Mouse (Mus musculus): Measurements from ENCODE around the gene Prkce. TPM values are rescaled to one million over a fixed set of nuclear protein-coding genes. Genes with fewer than 3 reads are reported as not detected.

The Prkce gene
- polyA plus RNA-seq, 1 experiment from 2014 or later: 11.0 TPM

DNA sequence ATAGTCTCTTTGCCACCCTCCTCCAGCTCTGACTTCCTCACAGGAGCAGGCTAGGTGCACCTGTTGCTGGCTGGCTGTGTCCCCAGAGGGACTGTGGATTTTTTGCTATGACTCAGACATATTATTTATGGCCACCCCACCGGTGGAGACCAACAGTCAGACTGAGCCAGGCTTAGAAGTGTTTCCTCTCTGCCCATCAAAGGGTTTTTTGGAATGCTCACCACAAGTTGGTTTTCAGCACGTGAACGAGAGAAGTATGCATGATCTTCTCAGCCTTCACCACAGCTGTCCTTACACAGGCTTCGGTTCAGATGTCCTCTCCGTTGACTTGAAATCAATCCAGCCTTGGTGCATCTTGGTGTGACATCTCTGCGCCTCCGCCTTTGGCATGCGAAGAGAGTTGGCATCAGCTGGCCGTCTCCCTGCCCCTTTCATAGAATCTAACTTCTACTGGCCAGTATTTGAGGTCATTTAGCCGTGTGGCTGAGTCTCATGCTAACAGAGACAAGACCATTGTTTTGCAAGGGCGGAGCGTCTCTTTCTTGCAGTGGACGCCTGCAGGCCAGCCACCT is 42.2 kb downstream of the Prkce start:
- Histone ChIP-seq H3K27ac (no peak overlapping the region), H3K9me3 (replicated peaks) (no peaks in the 10 kb centered on the region), H3K4me2 (replicated peaks) (no peak overlapping the region), H3K36me3 (no peaks in the 10 kb centered on the region), H3K9ac (no peak overlapping the region), H3K27me3 (no peaks in the 10 kb centered on the region), H3K4me3 (no peak overlapping the region), H3K4me1 (no peaks in the 10 kb centered on the region)
- WGBS: 89% methylated on average over 13 of the region's 13 CpGs
- no peak for ATAC-seq (ENCODE audit: low FRiP score)

DNA sequence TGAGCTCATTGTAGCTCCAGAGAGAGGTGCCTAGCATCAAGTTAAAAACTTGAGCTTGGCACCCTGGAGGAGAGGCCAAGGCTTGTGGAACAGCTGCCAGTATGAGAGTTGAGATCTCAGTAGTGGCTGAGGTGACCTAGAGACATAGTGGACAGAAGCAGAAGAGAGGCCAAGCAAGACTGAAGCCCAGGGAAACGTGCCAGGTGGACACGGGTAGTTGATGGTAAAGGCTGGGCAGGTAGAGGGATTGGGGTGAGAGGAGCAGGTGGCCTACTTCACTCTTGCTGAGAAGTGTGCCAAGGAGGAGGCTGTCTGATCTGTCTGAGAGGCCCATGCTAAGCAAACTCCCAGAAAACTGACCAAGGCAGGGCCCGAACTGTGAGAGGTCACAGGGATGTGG is 44.6 kb downstream of the Prkce start:
- WGBS: 91% methylated on average over 3 of the region's 3 CpGs
- H3K4me2 ChIP-seq (replicated peaks): no peak overlapping the region
- no peak overlapping the region for H3K9ac ChIP-seq
- no peaks in the 10 kb centered on the region for H3K9me3 ChIP-seq (replicated peaks)
- H3K4me1 ChIP-seq: no peaks in the 10 kb centered on the region
- no peaks in the 10 kb centered on the region for H3K36me3 ChIP-seq
- no peak overlapping the region for H3K4me3 ChIP-seq
- H3K27ac ChIP-seq: no peak overlapping the region
- H3K27me3 ChIP-seq: no peaks in the 10 kb centered on the region
- ATAC-seq (ENCODE audit: low FRiP score): no peak

DNA sequence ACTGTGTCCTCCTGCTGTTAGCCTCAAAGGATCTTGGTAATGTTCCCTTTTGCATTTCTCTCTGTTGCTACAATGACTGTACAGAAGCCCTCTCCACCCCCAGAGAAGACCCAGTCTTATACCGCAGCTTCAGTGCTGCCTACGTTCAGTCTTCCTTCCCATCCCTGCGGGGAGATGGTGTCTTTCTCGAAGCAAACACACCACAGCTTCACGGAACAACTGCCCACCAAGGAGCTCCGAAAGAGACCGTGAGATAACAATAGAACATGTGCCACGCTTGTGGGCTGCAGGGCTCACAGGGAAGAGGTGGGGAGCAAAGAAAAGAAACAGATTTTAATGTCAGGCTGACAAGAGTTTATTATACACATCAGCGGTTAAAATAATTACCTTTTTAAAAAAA is 46.7 kb downstream of the Prkce start:
- no peak overlapping the region for H3K4me2 ChIP-seq (replicated peaks)
- no peak overlapping the region for H3K4me3 ChIP-seq
- H3K9me3 ChIP-seq (replicated peaks): no peaks in the 10 kb centered on the region
- H3K27me3 ChIP-seq: no peaks in the 10 kb centered on the region
- no peaks in the 10 kb centered on the region for H3K4me1 ChIP-seq
- no peaks in the 10 kb centered on the region for H3K36me3 ChIP-seq
- H3K9ac ChIP-seq: no peak overlapping the region
- 47% methylated on average over 9 of the region's 9 CpGs for WGBS
- no peak for ATAC-seq (ENCODE audit: low FRiP score)
- no peak overlapping the region for H3K27ac ChIP-seq

DNA sequence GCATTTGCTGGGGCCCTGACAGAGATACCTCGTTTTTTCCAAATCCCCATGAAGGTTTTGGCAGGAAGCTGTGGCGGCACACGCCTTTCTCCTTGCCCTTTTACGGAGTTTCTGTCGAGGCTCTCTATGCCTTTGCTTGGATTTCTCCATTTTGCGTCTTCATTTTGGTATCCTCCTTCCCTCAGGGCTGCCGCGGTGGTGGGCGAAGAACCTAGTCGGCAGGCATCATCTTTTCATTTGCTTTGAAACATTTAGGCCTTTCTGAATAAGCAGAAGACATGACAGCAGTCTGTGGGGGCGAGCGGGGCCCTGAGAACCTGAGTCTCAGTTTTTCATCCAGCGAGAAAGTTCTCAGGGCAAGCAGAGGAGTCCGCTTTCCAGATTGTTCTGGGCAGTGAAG is 47.2 kb downstream of the Prkce start:
- Histone ChIP-seq H3K27me3 (no peaks in the 10 kb centered on the region), H3K27ac (no peak overlapping the region), H3K9ac (no peak overlapping the region), H3K9me3 (replicated peaks) (no peaks in the 10 kb centered on the region), H3K4me1 (no peaks in the 10 kb centered on the region), H3K36me3 (no peaks in the 10 kb centered on the region), H3K4me3 (no peak overlapping the region), H3K4me2 (replicated peaks) (no peak overlapping the region)
- 89% methylated on average over 14 of the region's 14 CpGs for WGBS
- no peak for ATAC-seq (ENCODE audit: low FRiP score)

DNA sequence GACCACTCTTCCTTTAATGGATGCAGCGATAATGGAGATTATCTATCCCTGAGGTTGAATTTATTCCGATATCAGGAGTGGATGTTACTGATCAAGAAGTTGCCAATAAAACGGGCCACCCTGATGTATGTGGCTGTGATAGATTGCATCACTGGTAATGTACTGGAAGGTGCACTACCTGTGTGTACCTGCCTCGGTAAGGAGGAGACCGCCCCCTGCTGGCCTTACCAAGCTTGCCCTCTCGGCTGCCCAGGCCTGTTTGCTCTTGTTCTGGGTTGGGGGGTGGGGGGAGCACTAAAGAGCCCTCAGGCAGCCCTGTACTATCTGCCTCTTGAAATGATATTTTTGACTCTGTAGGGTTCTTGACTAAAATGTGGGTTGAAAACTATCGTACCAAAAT is 48.2 kb downstream of the Prkce start:
- 84% methylated on average over 7 of the region's 7 CpGs for WGBS
- no peak overlapping the region for H3K4me3 ChIP-seq
- no peak for ATAC-seq (ENCODE audit: low FRiP score)
- H3K4me2 ChIP-seq (replicated peaks): no peak overlapping the region
- H3K9ac ChIP-seq: no peak overlapping the region
- H3K9me3 ChIP-seq (replicated peaks): no peaks in the 10 kb centered on the region
- no peaks in the 10 kb centered on the region for H3K27me3 ChIP-seq
- no peaks in the 10 kb centered on the region for H3K4me1 ChIP-seq
- H3K27ac ChIP-seq: no peak overlapping the region
- no peaks in the 10 kb centered on the region for H3K36me3 ChIP-seq

DNA sequence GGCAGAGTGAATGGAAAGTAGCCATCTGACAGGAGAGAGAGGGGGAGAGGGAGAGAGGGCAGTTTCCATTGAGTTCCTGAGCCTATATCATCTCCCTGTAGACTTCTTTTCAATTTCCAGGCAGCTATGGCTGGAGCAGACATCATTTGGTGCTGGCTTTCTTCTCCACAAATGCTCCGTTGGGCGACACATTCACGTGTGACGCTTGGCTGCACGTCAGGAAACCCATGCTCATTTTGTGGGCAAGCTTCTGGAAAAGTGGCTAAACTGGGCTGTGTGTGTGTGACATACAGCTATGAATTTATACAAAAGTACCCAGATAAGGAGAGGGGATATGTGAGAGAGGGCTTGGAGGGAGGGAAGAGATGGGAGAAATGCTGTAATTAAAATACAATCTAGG is 49.9 kb downstream of the Prkce start:
- Histone ChIP-seq H3K36me3 (no peaks in the 10 kb centered on the region), H3K9me3 (replicated peaks) (no peaks in the 10 kb centered on the region), H3K4me1 (no peaks in the 10 kb centered on the region), H3K27me3 (no peaks in the 10 kb centered on the region), H3K4me2 (replicated peaks) (no peak overlapping the region), H3K27ac (no peak overlapping the region), H3K9ac (no peak overlapping the region), H3K4me3 (no peak overlapping the region)
- 68% methylated on average over 5 of the region's 5 CpGs for WGBS
- no peak for ATAC-seq (ENCODE audit: low FRiP score)

DNA sequence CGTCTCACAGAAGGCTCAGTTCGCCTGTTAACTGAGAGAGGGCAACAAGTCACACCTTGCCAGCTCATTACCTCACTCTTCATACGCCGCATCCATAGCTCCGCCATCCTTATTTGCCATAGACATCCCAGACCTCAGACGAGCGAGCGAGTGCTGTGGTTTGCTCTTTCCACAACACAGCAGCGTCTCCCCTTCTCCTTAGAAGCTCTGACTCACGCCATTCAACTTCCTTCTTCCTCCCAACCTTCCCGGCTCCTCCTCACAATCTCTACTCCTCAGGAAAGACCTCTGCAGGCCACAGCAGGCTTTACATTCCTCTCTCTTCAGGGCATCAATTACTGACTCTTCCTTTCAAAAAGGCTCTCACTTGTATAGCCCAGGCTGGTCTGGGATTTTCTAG is 51.0 kb downstream of the Prkce start:
- no peak for ATAC-seq (ENCODE audit: low FRiP score)
- H3K4me1 ChIP-seq: no peaks in the 10 kb centered on the region
- H3K4me2 ChIP-seq (replicated peaks): no peak overlapping the region
- H3K36me3 ChIP-seq: no peaks in the 10 kb centered on the region
- no peak overlapping the region for H3K4me3 ChIP-seq
- WGBS: 88% methylated on average over 11 of the region's 11 CpGs
- no peaks in the 10 kb centered on the region for H3K27me3 ChIP-seq
- no peaks in the 10 kb centered on the region for H3K9me3 ChIP-seq (replicated peaks)
- H3K27ac ChIP-seq: no peak overlapping the region
- no peak overlapping the region for H3K9ac ChIP-seq

DNA sequence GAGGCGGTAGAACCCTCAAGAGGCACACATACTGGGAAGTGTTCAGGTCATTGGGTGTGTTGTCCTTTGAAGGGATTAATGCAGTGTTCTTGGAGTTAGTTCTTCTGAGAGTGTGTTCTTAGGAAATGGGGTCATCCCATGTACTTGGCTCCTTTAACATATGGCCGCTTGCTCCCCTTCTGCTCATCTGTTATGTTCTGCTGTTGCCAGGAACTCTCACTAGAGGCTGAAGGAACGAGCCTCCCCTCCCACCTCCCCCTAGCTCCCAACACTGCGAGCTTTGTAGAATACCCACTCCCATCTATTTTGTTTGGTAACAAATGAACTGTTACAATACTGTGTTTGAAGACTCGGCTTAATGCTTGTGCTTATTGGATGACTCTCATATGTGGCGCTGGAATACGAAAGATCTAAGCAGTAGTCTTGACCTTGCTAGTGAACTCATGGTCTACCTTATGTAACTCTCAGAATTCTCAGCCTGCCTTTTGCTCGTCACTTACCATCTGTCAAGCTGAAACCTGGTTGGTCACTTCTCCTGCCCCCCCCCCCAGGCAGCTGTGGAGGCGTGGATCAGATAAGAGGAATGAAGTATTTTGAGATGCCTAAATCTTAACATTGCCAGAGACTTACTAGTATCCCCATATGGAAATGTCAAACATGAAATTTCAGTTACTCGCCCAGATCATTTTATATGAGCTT is 58.1 kb downstream of the Prkce start:
- Histone ChIP-seq H3K36me3 (no peaks in the 10 kb centered on the region), H3K4me3 (no peak overlapping the region), H3K27ac (no peak overlapping the region), H3K27me3 (no peaks in the 10 kb centered on the region), H3K4me2 (replicated peaks) (no peak overlapping the region), H3K9me3 (replicated peaks) (no peaks in the 10 kb centered on the region), H3K9ac (no peak overlapping the region), H3K4me1 (no peaks in the 10 kb centered on the region; the same call in 1 of the 2 replicates)
- 79% methylated on average over 10 of the region's 10 CpGs for WGBS
- no peak for ATAC-seq (ENCODE audit: low FRiP score)

DNA sequence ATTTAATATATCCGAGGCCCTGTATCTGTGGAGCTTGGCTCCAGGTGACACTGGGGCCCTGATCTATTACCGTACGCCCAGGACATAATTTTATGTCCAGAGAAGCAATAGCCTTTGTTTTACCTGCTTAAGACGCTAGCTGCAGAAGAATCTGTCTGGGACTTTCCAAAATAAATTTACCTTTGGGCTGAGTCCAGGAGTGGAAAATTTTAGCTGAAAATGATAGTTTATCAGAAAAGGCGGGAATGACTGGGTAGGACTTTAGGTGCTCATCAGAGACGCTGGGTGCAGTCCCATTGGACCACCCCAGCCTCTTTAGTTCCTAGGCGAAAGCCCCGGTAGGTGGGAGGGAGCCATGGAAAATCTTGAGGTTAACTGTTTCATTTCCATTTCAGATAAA is 58.6 kb downstream of the Prkce start:
- Histone ChIP-seq H3K27ac (no peak overlapping the region), H3K4me2 (replicated peaks) (no peak overlapping the region), H3K4me1 (no peaks in the 10 kb centered on the region; the same call in 1 of the 2 replicates), H3K9me3 (replicated peaks) (no peaks in the 10 kb centered on the region), H3K4me3 (no peak overlapping the region), H3K9ac (no peak overlapping the region), H3K36me3 (no peaks in the 10 kb centered on the region), H3K27me3 (no peaks in the 10 kb centered on the region)
- no peak for ATAC-seq (ENCODE audit: low FRiP score)
- WGBS: 78% methylated on average over 8 of the region's 8 CpGs

DNA sequence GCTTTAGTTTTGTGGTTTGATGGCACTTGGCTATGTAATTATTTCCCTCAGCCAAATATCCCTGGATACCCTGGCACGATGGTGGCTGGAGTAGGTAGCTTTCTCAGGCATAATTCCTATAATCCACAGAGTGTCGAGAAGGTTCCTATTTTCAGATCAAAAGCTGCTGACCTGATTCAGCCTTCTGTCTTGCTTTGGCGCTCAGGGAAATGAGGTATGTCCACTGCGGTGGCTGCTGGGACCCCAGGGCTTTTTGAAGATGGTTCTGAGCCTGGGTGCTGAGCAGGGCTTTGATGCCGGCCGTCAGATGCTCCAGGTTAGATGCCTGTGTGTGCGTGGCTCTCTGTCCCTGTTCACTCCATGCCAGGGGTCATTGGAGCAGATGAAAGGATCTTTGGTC is 59.0 kb downstream of the Prkce start:
- Histone ChIP-seq H3K36me3 (no peaks in the 10 kb centered on the region), H3K9ac (no peak overlapping the region), H3K4me3 (no peak overlapping the region), H3K27ac (no peak overlapping the region), H3K27me3 (no peaks in the 10 kb centered on the region), H3K4me1 (no peaks in the 10 kb centered on the region; the same call in 1 of the 2 replicates), H3K9me3 (replicated peaks) (no peaks in the 10 kb centered on the region), H3K4me2 (replicated peaks) (no peak overlapping the region)
- WGBS: 88% methylated on average over 7 of the region's 7 CpGs
- no peak for ATAC-seq (ENCODE audit: low FRiP score)

DNA sequence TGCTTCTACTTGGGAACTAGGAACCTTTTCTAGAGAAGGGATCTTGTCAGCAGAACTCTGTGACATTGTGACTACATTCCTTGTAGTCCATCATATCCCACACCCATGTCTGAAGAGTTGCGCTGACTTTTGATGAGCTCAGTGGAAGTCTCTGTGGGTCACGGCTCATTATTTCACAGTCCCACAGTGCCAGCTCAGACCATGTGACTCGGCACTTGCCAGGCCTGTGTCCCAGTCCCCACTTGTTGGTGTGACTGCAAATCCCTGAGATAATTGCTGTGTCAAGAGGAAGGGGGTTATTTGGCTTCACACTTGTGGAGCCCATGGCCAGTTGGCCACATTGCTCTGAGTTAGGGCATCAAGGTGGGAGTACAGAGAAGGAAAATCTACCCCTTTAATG is 59.8 kb downstream of the Prkce start:
- Histone ChIP-seq H3K4me2 (replicated peaks) (no peak overlapping the region), H3K4me1 (no peaks in the 10 kb centered on the region; the same call in 1 of the 2 replicates), H3K27ac (no peak overlapping the region), H3K4me3 (no peak overlapping the region), H3K9ac (no peak overlapping the region), H3K9me3 (replicated peaks) (no peaks in the 10 kb centered on the region), H3K27me3 (no peaks in the 10 kb centered on the region), H3K36me3 (no peaks in the 10 kb centered on the region)
- 73% methylated on average over 3 of the region's 3 CpGs for WGBS
- ATAC-seq (ENCODE audit: low FRiP score): no peak

DNA sequence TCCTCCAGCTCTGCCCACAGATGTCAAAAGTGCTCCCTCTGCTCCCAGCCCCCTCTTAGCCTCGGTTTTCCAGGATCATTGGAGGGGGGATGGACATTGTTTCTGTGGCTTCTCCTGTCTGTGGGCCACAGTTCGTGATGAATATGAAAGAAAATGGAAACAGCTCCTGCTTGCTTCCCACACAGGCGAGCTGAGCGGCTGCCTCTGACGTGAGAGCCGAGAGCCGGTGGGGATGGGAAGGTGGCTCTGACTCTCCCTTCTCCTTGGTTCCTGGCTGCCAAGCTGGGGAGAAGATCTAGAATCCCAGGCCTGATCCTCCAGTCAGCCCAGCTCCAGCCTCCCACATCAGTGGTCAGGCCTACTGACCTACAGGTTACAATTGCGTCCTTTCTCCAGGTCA is 61.3 kb downstream of the Prkce start:
- H3K4me2 ChIP-seq (replicated peaks): no peak overlapping the region
- no peaks in the 10 kb centered on the region for H3K9me3 ChIP-seq (replicated peaks)
- H3K9ac ChIP-seq: no peak overlapping the region
- H3K36me3 ChIP-seq: no peaks in the 10 kb centered on the region
- no peaks in the 10 kb centered on the region; the same call in 1 of the 2 replicates for H3K4me1 ChIP-seq
- no peak for ATAC-seq (ENCODE audit: low FRiP score)
- no peaks in the 10 kb centered on the region for H3K27me3 ChIP-seq
- H3K4me3 ChIP-seq: no peak overlapping the region
- 87% methylated on average over 8 of the region's 8 CpGs for WGBS
- H3K27ac ChIP-seq: no peak overlapping the region

DNA sequence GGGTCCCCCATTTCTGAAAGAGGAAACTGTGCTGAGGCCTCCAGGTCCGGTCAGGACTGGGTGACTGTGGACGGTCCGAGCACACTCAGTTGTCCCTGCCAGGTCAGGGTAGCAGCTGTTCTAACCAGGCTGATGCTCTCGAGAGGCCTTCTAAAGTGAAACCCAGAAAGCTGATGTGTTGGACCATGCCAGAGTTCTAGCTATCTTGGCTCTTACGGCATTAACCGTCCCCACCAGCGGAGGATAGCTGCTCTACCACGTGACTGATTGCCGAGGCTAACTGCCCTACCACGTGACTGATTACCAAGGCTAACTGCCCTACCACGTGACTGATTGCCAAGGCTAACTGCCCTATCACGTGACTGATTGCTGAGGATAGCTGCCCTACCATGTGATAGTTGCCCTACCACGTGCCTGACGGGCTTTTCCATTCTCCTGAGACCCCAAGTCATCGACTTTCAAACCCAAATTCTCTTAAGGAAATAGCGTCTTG is 62.6 kb downstream of the Prkce start:
- H3K27me3 ChIP-seq: no peaks in the 10 kb centered on the region
- H3K27ac ChIP-seq: no peak overlapping the region
- H3K4me3 ChIP-seq: no peak overlapping the region
- H3K4me1 ChIP-seq: no peaks in the 10 kb centered on the region; the same call in 1 of the 2 replicates
- no peak overlapping the region for H3K4me2 ChIP-seq (replicated peaks)
- H3K36me3 ChIP-seq: no peaks in the 10 kb centered on the region
- 90% methylated on average over 16 of the region's 16 CpGs for WGBS
- no peak overlapping the region for H3K9ac ChIP-seq
- H3K9me3 ChIP-seq (replicated peaks): no peaks in the 10 kb centered on the region
- no peak for ATAC-seq (ENCODE audit: low FRiP score)
